Mouse (Mus musculus): Measurements from ENCODE around the gene Gm8300. TPM values are rescaled to one million over a fixed set of nuclear protein-coding genes. Genes with fewer than 3 reads are reported as not detected.
"Not testable (repeated sequence)": the region's sequence is repeated elsewhere in the genome, so short reads cannot be mapped to it uniquely, and the experiment has no call there.

Gm8300 gene
- total RNA-seq (2021) = not detected
- long read RNA-seq, experiment 1 = 0 reads
- long read RNA-seq, experiment 2 = 0 reads

- DNase-seq; intact Hi-C loops (cut with DNase I): not testable (repeated sequence)
These were observed at the start of gene Gm8300 for GRCm38 (mm10) chr12:87514016-87514415. TSS of gene Gm8300 (plus strand) at chr12:87514316.

GRCm38 (mm10) chr12:87464678-87465297 lies 49.3 kb upstream of the Gm8300 start:
- intact Hi-C loops (cut with DNase I) = no loop called here
- no peak for DNase-seq

GRCm38 (mm10) chr12:87470263-87471136 lies 43.6 kb upstream of the Gm8300 start:
- intact Hi-C loops (cut with DNase I) = no loop called here
- no peak for DNase-seq

GRCm38 (mm10) chr12:87471421-87471963 lies 42.6 kb upstream of the Gm8300 start:
- intact Hi-C loops (cut with DNase I) = no loop called here

GRCm38 (mm10) chr12:87471964-87472786 lies 41.9 kb upstream of the Gm8300 start, which contains the start of gene Snw1:
TSS of gene Snw1 (minus strand) at chr12:87472274.
- intact Hi-C loops (cut with DNase I) = no loop called here
- peak; percentile 92 for DNase-seq

More at GRCm38 (mm10) chr12:87471421-87471963, 42.6 kb upstream of the Gm8300 start:
- DNase-seq = no peak

GRCm38 (mm10) chr12:87474756-87475155 lies 39.4 kb upstream of the Gm8300 start:
- intact Hi-C loops (cut with DNase I) = no loop called here
- DNase-seq = no peak

- intact Hi-C loops (cut with DNase I) = not testable (repeated sequence)
These were observed 31.6 kb upstream of the Gm8300 start for GRCm38 (mm10) chr12:87482482-87482881.

GRCm38 (mm10) chr12:87488683-87489082 lies 25.4 kb upstream of the Gm8300 start:
- DNase-seq; intact Hi-C loops (cut with DNase I): not testable (repeated sequence)

More at GRCm38 (mm10) chr12:87482482-87482881, 31.6 kb upstream of the Gm8300 start:
- DNase-seq = not testable (repeated sequence)

GRCm38 (mm10) chr12:87494421-87494820 lies 19.7 kb upstream of the Gm8300 start, which contains the start of gene Gm5788:
TSS of gene Gm5788 (plus strand) at chr12:87494721.
- DNase-seq; intact Hi-C loops (cut with DNase I): not testable (repeated sequence)

- DNase-seq; intact Hi-C loops (cut with DNase I): not testable (repeated sequence)
These were observed 5.5 kb downstream of the Gm8300 start for GRCm38 (mm10) chr12:87519616-87520015.

GRCm38 (mm10) chr12:87543927-87544326 lies 29.8 kb downstream of the Gm8300 start:
- intact Hi-C loops (cut with DNase I) = no loop called here
- no peak for DNase-seq

GRCm38 (mm10) chr12:87550628-87551027 lies 36.5 kb downstream of the Gm8300 start:
- intact Hi-C loops (cut with DNase I); DNase-seq: not testable (repeated sequence)

Other genes starting within 250 kb of the Gm8300 start
- 10 to 100 TPM in 1 of 2 experiments, 1 to 10 TPM in 1; 7.3 to 10.1 TPM for gene Vipas39, start 248.1 kb upstream of the Gm8300 start, total RNA-seq (2021)
- 100 to 1,000 TPM; 117 to 123 TPM for gene Ahsa1, start 247.8 kb upstream of the Gm8300 start, total RNA-seq (2021)
- not detected for gene Ism2, start 214.6 kb upstream of the Gm8300 start, total RNA-seq (2021)
- gene Sptlc2, start 126.0 kb upstream of the Gm8300 start, total RNA-seq (2021) = 10 to 100 TPM in 1 of 2 experiments, 1 to 10 TPM in 1; 9.2 to 10.5 TPM
- gene Slirp, start 70.4 kb upstream of the Gm8300 start, total RNA-seq (2021) = 100 to 1,000 TPM; 139 to 146 TPM
- 1 to 10 TPM; 3.5 to 6.7 TPM for gene Alkbh1, start 70.3 kb upstream of the Gm8300 start, total RNA-seq (2021)
- gene Snw1, start 42.0 kb upstream of the Gm8300 start, total RNA-seq (2021) = 10 to 100 TPM; 39.0 to 47.6 TPM
- gene Gm5788, start 19.6 kb upstream of the Gm8300 start, total RNA-seq (2021) = not detected
- not detected for gene Oog1, start 88.4 kb downstream of the Gm8300 start, total RNA-seq (2021)
- gene Gm4027, start 104.6 kb downstream of the Gm8300 start, total RNA-seq (2021) = not detected
- gene Gm16381, start 130.3 kb downstream of the Gm8300 start, total RNA-seq (2021) = not detected